Mouse (Mus musculus) bone marrow macrophage, adult 2 months (primary cell): Measurements from ENCODE around the gene Soat1.

Experiments
- CTCF ChIP-seq: IDR thresholded peaks from 2 replicates; pipeline ENCODE4 v1.5.1; 2012; ENCODE audit warnings: low read depth, mild to moderate bottlenecking, low read length, moderate library complexity
- POLR2A ChIP-seq: IDR thresholded peaks from 2 replicates; pipeline ENCODE4 v1.6.1; 2012; ENCODE audit warnings: mild to moderate bottlenecking, low read depth, low read length, borderline replicate concordance

- TF ChIP-seq CTCF: no peak
- TF ChIP-seq POLR2A: no peak
These were observed 66.1 kb downstream of the Soat1 start for GRCm38 (mm10) chr1:156408004-156408403.
